Mouse (Mus musculus): ENCODE data around the gene Sec22b. TPM values are rescaled to one million over a fixed set of nuclear protein-coding genes. Genes with fewer than 3 reads are reported as not detected.

Sec22b gene
- total RNA-seq, 4 experiments from 2014 or later: 70.3 to 82.5 (median 74.4) TPM

DNA sequence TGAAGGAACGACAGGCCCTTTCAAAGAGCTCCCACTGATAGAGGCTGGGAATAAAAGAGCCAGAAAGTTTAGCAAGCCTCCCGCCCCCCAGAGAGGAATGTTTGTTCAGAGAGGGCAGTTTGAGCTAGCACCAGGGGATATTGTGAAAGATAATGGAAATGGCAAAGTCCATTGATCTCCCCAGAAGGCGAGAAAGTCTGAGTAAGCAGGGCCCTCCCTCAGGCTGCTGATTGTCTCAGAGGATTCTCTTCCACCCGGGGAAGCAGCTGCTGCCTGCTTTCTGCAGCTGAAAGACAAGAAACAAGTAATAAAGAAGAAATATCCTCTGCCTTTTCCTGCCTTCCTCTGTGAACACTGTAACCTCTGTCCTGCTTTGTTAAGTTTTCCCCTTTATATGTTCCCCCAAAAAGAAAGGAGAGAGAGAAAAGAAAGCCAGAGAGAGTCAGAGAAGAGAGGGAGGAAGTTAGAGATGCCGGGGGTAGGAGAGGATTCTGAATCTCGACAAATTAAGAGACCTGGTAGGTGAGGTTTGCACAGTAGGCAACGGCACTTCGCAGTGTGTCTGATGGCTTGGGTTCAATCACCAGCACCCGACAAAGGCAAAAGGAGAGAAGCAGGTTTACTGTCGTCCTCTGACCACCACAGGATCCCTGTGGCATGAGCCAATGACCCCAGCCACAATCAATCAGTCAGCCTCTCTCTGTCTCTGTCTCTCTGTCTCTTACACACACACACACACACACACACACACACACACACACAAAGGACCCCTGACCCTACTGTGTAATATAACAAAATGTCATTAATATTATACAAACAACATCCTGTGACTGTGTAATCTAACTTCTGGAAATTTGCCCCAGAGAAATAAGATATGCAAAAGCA lies 38.9 kb downstream of the Sec22b start:
- no peak for DNase-seq (ENCODE audit: low spot score in 2 of 2)

DNA sequence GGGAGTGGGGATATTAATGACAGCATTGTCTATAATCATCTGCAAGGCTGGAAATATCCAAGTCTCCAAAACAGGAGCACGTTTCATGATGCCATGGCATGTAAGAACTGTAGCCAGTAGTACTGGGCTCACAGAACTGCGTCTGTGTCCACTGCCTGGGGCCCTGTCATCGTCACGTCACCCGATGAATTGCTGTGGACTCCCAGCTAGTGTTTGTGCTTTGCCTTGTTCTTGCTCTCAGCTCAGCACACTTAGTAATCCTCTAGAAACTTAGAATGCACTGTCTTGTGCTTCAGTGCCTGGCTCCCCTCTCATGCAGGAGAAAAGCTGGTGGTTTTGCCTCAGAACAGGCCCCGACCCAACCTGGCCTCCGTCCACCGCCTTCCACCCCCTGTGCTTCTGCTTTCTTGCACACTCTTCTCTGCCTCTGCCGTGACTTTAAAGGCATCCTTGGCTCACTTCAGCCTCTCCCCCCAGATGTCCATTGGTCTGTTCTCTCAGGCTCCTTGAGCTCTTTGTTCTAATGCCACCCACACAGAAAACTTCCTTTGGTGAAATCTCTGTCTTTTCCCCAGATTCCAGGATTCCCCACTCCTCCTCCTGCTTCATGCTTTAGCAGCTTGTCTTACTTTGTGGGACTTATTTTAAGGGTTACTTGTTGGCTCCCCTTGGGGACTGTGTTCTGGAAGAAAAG lies 39.7 kb downstream of the Sec22b start:
- no peak for DNase-seq (ENCODE audit: low spot score in 2 of 2)

DNA sequence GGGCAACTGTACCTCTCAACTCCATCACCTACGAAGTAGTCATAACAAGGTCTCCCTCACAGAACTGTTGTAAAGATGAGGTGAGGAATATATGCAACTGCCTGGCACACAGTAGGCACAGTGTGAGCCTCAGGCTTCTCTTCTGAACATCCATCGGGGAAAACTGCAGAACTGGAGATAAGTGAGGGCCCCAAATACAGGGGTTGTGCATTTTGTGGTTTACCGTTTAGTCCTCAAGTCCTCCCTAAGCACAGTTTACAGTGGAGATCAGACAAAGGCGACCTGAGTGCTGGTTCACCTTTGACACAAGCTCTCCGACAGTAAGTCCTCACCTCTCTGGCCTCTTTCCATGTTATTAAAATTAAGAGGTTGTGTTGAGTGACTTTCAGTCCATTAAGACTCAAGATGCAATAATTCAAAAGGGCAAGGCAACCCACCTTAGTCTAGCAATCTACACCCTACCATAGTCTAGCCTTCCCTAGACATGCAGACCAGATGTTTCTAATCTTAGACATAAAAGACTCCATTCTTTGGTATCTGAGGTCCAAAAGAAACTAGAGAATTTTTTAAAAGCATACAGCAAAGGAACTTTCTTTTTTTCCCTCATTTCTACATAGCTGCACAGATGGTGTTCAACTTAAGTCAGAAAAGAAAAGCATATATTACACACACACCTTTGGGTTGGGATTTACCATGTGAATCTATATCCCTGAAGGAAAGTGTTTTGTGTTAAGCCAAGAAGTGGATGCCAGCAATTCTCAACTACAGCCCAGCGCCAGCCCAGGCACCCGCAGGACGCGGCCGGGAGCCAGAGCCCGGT lies 40.7 kb downstream of the Sec22b start:
- DNase-seq (ENCODE audit: low spot score in 2 of 2): no peak

DNA sequence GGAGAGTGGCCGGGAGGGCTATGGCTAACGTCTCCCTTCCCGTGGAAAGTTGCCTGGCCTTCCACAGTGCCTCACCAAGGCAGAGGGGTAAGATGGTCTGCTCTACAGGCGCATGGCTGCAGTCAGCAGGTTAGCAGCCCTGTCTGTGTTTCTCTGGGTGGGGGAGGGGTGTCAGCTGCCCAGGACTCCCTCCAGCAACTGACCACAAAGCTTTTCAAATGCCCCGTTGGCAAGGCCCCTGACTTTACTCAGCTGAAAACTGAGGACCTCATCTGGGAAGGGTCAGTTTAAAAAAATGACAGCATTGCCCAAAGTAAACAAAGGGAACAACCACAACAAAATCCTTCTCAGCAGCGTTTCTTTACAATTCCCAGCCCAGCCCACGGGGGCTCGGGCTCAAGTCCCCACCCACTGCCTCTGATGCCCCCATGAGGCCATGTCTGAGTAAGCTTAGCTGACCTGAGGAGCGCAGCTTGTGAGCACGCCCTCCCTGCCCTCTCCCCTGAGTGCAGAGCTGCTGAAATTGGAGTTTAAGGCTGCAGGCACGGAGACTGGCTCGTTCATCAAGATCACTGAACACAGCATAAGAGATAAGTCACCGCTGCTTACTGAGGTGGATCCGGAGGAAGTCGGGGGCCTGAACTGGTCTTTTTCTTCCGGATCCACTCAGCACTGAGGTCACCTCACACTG lies 41.4 kb downstream of the Sec22b start:
- no peak for DNase-seq (ENCODE audit: low spot score in 2 of 2)

DNA sequence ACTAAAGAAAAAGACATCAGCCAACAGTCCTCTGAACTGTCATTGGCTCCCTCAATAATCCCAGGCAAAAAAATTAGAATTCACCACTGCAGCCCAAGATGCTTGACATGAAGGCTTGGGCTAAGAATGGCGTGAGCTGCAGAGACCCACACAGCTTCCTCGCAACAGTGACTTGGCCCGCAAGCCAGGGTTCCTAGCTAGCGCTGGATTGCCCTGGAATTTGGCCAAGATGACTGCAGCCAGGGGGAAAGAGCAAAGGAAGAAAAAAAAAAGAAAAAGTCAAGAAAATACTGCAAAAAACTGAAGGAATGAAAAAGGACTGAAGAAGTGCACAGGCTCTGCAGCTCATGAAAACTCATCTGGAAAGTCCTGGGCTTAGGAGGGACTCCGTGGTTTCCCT lies 43.5 kb downstream of the Sec22b start:
- DNase-seq (ENCODE audit: low spot score in 2 of 2): no peak

DNA sequence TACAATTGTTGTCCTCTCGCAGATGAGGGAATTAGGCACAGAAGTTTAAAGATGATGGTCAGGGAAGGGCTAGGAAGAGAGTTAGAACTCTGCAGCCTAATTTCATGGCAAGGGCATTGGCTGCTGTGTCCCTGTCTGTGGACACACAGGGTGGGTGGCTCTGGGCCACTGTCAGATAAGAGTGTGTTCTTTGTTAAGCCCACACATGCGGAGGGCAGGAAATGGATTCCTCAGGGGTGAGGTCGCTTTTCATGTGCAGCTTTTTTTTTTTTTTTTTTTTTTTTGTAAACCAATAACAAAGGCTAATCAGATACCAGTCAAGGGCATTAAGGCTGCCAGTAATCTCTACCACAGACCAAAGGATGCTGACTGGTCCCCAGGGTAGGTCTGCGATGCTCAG lies 45.4 kb downstream of the Sec22b start:
- no peak for DNase-seq (ENCODE audit: low spot score in 2 of 2)

DNA sequence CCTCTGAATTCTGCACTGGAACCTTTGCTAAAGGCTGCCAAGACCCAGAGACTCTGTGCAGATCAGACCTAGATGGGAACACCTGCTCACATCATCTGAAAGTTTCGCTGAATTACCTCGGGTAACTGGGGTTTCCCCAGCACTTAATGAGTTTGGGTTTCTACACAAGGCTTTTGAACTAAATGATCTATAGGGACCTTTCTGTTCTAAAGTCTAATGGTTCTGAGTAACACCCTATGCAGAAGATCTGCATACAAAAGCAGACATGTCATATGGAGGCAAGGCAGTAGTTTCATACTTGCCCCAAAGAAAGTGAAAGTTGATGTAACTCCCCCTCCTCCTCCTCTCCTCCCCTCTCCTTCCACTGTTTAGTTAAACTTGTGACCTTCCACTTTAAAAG lies 47.5 kb downstream of the Sec22b start:
- no peak for DNase-seq (ENCODE audit: low spot score in 2 of 2)

DNA sequence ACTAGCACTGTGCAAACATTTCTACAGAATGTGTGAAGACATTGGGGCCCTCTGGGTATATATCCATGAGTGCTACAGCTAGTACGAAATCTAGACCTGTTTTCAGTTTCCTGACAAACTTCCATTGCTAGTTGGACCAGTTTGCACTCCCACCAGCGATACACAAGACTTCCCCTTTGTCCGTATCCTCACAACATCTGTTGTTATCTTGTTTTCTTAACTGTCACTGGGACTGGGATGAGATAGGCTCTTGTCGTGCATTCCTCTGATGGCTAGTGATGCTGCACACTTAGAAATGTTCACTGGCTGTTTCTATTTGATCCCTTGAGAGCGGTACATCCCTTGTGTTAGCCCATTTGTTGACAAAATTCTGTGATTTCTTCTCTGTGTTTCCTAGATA lies 49.0 kb downstream of the Sec22b start:
- no peak for DNase-seq (ENCODE audit: low spot score in 2 of 2)

DNA sequence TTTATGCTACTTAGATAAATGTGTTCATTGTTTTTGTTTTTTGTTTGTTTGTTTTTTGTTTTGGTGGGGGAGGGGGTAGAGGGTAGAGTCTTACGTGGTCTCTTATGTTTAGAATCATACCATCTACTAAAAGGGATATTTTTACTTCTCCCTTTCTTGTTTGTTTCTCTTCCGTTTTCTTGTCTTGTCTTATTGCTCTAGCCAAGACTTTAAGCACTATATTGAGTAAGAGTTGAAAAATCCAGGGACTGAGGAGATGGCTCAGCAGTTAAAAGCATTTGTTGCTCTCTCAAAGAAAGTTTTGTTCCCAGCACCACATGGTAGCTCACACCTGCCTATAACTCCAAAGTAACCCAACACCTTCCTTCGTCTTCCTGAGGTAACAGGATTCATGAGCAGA lies 50.1 kb downstream of the Sec22b start:
- no peak for DNase-seq (ENCODE audit: low spot score in 2 of 2)

DNA sequence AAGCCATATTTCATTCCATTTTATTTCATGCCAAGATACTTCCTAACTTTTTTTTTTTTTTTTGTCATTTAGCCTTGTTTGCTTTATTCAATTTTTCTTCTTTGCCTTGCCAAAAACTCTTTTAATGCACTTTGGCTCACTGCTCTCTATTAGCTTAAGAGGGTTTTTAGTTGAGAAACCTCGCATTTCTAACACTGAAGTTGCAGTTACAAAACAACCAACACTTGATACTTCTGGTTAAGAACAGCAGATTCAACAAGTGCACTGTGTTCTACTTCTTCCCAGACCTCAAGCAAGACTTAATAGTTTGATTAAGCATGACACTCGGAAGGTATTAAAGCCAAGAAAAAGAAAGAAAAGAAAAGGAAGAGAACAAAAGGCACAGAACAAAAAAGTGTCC lies 52.2 kb downstream of the Sec22b start:
- DNase-seq (ENCODE audit: low spot score in 2 of 2): no peak

DNA sequence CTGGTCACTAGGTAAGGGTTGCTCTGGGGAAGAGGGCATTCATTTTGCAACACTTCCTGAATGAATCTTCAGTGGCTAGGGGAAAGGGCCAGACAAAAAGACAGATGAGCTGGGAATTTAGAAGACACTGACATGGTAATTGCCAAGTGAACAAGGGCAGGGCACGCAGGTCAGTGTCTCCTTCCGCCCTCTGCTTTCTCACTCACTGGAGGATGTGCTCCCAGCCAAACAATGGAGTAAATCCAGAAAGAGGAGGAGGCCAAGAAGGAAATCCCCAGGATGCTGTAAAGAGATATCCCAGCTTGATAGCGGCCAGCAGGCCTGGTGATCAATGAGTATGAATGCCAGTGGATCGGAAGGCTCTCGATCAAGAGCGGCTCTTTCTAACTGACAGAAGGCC lies 55.3 kb downstream of the Sec22b start:
- DNase-seq (ENCODE audit: low spot score in 2 of 2): no peak

DNA sequence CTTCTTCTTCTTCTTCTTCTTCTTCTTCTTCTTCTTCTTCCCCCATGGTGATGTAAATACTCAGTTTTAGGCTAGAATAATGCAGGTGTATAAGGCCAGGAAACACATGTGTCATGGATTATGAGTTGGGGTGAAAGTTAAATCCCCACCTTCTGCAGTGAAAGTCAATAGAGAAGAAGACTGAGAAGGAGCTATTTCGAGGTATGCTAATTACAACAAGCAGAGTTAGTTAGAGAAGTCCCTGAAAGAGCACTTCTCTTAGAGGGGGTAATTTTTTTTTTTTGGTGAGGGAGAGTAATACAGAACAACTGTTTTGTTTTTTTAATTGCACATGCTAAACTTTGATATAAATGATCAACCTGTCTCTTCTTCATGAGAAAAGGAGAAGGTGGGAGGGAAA lies 55.9 kb downstream of the Sec22b start:
- DNase-seq (ENCODE audit: low spot score in 2 of 2): no peak

DNA sequence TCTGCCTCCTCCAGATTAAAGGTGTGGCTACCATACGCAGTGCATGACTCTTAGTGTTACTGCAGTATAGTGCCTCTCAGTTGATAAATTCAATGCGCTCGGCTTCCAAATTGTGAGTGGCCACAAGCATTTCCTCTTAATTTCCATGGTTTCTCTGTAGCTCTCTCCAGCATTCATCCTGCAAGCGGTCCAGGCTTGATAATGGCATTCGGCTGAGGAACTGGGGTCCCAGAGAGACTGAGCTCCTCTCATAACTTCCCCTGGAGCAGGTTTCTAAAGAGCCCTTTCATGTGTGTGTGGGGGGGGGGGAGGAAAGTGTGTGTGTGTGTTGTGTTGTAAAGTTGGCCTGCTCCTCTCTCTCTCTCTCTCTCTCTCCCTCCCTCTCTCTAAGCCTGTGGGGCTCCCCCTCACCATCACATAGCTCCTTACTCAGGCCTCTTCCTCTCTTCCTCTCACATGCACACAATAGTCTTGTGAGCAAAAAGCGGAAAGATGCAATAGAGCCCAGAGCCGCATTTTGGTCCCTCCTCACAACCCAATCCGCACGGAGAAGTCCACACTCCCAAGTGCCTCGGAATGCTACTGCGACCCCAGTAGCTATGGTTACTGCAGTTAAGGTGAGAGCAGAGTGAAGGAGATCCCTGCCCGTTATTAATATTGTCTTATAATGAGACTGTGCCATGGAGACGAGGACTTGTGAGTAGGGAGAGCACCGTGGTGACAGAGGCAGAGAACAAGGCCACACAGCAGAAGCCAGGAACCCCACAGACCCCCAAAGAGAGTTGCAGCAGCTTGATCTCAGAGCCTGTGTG lies 60.0 kb downstream of the Sec22b start:
- DNase-seq (ENCODE audit: low spot score in 2 of 2): no peak

DNA sequence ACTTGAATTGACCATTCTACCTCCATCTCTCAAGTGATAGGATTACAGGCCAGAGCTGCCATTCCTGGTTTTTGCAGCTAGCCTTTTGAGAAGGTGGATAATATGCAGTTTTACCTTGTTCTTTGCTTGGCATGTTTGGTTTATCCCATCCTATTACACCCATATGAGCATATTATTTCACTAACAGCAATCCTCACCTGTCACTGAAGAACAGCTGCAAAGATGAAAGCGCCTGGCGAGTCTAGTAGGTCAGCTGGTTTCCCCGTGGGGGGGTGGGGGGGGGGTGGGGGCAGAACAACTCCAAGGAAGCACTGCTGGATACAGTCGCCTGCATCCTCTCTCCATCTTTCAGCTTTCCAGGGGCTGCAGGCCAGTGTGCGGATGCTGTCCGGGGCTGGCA lies 61.0 kb downstream of the Sec22b start:
- no peak for DNase-seq (ENCODE audit: low spot score in 2 of 2)

DNA sequence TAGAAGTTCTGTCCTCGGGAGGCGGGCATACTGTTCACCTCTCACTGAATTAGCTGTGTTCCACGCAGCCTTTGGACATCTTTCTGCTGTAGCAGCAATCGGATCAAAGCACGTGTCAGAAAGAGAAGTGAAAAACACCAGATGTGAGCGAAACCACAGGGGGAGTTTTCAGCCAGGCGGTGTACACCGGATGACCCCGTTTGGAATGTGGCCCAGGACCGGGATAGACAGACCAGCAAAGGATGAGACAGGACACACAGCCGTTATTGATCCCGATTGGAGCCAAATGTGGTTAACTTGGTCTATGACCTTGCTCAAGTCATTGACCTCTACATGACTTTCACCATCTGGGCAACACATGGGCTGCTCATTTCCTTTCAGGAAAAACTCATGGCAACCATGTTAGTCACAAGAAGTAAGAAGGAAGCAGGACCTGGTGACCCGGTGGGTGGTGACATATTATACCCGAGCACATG lies 63.9 kb downstream of the Sec22b start:
- DNase-seq (ENCODE audit: low spot score in 2 of 2): no peak

DNA sequence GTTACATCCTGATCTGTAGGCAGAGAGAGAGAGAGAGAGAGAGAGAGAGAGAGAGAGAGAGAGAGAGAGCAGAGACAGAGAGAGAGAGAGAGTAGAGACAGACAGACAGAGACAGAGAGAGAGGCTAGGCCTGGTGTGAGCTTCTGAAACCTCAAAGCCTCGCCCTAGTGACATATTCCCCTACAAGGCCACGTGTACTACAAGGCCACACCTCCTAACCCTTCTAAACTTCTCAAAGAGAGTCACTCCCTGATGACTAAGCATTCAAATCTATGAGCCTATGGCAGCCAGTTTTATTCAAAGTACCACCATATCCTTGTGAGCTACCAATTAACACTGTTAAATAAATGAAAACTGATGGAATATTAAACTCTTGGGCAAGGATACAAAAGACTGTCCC lies 66.6 kb downstream of the Sec22b start:
- DNase-seq (ENCODE audit: low spot score in 2 of 2): no peak

DNA sequence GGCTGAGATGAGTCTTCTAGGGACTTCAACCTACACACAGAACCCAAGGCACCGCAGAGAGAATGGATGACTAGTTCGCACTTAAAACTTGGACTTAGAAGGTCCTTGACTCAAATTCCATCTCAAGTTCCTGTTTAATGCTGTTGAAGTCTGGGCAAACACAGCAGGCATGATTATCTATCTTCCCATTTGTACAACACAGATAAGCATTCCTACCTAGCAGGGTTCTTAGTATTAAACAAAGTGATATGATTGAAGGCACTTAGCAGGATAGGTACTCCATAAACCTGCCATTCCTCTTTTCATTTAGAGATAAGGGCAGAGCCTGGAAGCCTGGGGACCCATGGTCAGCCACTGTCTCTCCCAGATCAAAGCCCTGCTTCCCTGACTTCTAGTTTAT lies 67.2 kb downstream of the Sec22b start:
- no peak for DNase-seq (ENCODE audit: low spot score in 2 of 2)

DNA sequence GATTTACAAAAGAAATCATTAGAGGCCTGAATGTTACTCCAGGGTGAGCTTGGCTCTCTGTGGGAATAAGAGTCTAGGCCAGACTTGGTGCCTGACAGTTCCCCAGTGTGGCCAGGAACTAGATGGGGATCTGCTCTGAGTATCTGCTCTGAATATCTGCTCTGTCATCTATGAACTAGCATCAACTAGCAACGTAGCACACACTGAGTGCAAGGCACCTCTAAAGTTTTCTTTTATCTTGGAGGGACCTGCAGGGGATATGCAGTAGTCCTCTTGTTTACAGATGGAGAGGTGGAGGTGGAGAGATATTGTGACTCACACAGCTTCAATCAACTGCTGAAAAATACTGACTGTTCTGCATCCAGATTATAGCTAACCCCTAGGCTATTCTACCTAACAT lies 68.0 kb downstream of the Sec22b start:
- DNase-seq (ENCODE audit: low spot score in 2 of 2): no peak

DNA sequence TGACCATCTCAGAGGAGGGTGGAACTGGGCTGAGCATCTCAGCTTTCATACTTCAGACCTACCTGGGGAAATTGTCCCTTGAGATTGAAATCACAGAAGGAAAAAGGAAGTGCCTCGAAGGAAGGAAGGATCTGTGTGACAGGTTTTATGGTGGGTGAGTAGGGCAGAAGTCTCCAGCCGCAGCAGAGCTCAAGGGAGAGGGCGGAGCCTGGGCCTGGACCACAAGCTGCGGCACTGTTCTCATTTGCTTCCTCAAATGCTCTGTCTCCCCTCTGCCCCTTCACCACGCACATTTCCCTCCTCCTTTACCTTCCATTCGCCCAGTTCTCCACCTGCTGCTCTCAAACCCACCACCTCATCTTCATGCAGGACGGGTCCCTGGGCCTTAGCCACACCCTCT lies 70.1 kb downstream of the Sec22b start:
- no peak for DNase-seq (ENCODE audit: low spot score in 2 of 2)

DNA sequence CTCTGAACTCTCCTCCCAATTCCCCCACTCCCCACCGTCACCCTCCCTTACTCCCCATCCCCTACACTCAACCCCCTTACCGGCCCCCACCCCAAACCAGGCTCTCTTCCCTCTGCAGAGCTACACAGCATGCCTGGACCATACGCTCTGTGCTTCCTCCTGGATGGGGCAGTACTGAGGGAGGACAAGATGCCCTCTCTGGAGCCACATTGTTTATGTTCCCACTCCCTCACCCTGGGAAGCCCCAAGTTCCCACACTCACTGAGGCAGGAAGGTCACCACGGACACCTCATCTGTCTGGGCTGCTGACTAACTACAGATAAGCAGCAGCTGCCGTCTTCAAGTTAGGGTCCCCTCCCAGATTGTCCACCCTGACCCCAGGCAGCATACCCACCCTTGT lies 71.2 kb downstream of the Sec22b start:
- DNase-seq (ENCODE audit: low spot score in 2 of 2): no peak

DNA sequence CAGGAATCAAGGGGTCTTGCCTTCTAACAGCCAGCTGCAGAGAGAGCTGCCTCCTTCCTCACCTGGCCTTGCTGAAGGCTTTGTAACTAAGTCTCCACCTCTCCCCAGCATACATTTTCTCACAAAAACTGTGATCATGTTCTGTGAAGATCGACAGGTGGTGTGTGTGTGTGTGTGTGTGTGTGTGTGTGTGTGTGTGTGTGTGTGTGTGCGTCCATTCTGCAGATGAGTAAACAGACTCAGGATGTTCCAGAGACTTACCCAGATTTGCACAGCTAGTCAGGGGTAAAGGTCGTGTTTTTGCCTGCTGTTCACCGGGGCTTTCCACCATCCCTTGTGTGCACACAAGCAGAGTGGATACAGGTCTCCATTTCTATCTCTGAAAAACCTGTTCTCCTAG lies 71.7 kb downstream of the Sec22b start:
- no peak for DNase-seq (ENCODE audit: low spot score in 2 of 2)

Measured in layer of hippocampus, adult 8-10 months (tissue).